Mouse (Mus musculus) midbrain, embryonic 14.5 days (tissue): ENCODE data around the gene 9430015G10Rik. TPM values are rescaled to one million over a fixed set of nuclear protein-coding genes. Genes with fewer than 3 reads are reported as not detected.
"Not testable (repeated sequence)": the region's sequence is repeated elsewhere in the genome, so short reads cannot be mapped to it uniquely, and the experiment has no call there.

Experiments used
- ATAC-seq: fragments of 200-750 bp; cut with Nextera tagmentation; 2 replicates; pipeline ENCODE4 v1.8.0; 2017; ENCODE audit warnings: moderate number of reproducible peaks, moderate library complexity; ENCODE audit not compliant: low FRiP score, low TSS enrichment
- DNase-seq: peaks from one replicate; pipeline ENCODE4 v3.0.0-alpha.2; 2015
- H3K27ac ChIP-seq: fragments of 300-500 bp; sonication (generic); replicated peaks from 2 replicates; pipeline ENCODE4 v1.5.1; 2014; ENCODE audit warnings: mild to moderate bottlenecking, low read depth, low read length, moderate library complexity
- H3K27me3 ChIP-seq: fragments of 300-500 bp; sonication (generic); 2 replicates; pipeline ENCODE4 v1.6.1; 2014; ENCODE audit warnings: low read length, control low read depth, mixed read lengths; ENCODE audit not compliant: control insufficient read depth, insufficient read depth
- H3K36me3 ChIP-seq: fragments of 300-500 bp; sonication (generic); 2 replicates; pipeline ENCODE4 v1.6.1; 2014; ENCODE audit warnings: low read length, control low read depth; ENCODE audit not compliant: control insufficient read depth, insufficient read depth
- H3K4me1 ChIP-seq: fragments of 300-500 bp; sonication (generic); 2 replicates; pipeline ENCODE4 v1.6.1; 2014; ENCODE audit warnings: mild to moderate bottlenecking, antibody characterized with exemption, low read length, control low read depth; ENCODE audit not compliant: control insufficient read depth, insufficient read depth
- H3K4me2 ChIP-seq: fragments of 300-500 bp; sonication (generic); 2 replicates; pipeline ENCODE4 v1.6.1; 2014; ENCODE audit warnings: mild to moderate bottlenecking, low read length, moderate library complexity
- H3K4me3 ChIP-seq: fragments of 300-500 bp; sonication (generic); replicated peaks from 2 replicates; pipeline ENCODE4 v1.5.1; 2014; ENCODE audit warnings: low read depth, low read length
- H3K9ac ChIP-seq: fragments of 300-500 bp; sonication (generic); replicated peaks from 2 replicates; pipeline ENCODE4 v1.6.1; 2014; ENCODE audit warnings: mild to moderate bottlenecking, low read length, moderate library complexity
- H3K9me3 ChIP-seq: fragments of 300-500 bp; sonication (generic); 2 replicates; pipeline ENCODE4 v1.6.1; 2016; ENCODE audit warnings: low read length, control low read depth, mixed read lengths; ENCODE audit not compliant: control insufficient read depth
- WGBS: fragments of 180-500 bp; shearing (Covaris S2); extraction: QIAGEN DNeasy Blood & Tissue Kit; methylation state at CpG from one replicate; pipeline ENCODE4 v1.1.7; 2014; 5-methylcytosine and 5-hydroxymethylcytosine counted together
- polyA plus RNA-seq: library from polyadenylated mRNA; unstranded; fragments of >200 nt; fragmentation: Nextera tagmentation; extraction: Ambion mirVana; gene quantifications from 2 replicates; pipeline ENCODE4 v1.2.1, GENCODE M21; 2014

9430015G10Rik gene
- polyA plus RNA-seq, 1 experiment from 2014 or later: 32.8 TPM

DNA sequence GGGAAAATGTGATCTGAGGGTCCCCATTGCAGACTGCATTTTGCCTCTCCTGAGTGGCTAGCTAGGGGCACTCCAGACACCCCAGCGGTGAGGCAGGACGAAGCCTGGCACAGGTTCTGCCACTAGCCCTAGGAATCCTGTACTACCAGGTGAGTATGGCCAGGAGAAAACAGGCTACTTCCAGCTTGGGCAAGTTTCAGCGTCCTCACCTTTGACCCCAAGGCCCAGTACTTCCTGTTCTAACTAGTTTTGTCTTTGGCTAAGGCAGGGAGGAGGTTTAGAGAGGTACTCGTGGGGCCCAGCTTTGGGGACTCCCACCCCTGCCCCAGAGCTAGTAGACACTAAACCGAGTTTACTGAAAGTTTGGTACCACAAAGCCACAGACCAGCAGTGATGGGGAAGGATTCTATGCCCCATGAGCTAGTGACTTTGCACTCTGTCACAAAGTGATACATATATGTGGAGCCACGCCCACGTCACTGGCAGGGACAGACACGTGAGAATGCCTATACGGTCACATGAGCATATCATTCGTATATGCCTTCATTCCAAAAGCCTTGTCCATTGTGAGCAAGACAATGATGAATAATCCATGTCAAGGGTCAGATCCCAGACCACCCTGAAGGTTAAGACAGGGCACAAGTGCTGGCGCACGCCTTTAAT lies 24.3 kb downstream of the 9430015G10Rik start:
- Histone ChIP-seq H3K9ac (0 out of 2 replicates have a peak overlapping the region, but pooled peaks have one; percentile 20), H3K27me3 (no peaks in the 10 kb centered on the region), H3K4me2 (no peak overlapping the region), H3K36me3 (no peaks in the 10 kb centered on the region), H3K4me1 (no peaks in the 10 kb centered on the region), H3K27ac (no peak overlapping the region), H3K9me3 (no peaks in the 10 kb centered on the region), H3K4me3 (no peak overlapping the region)
- no peak for DNase-seq
- 79% methylated on average over 12 of the region's 12 CpGs for WGBS
- no peak for ATAC-seq

DNA sequence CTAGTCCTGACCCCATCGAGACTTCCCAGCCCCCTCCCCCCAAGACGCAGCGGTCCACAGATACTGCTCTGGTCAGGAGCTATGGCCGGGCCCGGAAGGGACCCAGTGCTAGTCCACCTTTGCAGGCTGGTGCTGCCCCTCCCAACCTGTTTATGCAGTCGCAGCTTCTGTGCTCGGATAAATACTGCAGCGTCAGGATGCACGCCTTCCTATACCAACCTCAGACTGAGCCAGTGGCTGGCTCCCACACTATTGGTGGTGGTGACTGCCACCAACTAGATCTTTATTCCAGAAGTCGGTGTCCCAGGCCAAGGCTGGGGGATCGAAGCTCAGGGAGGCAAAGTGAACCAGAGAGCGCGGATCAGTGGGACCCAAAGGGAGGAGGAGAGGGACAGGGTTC lies 25.3 kb downstream of the 9430015G10Rik start:
- no peaks in the 10 kb centered on the region for H3K27me3 ChIP-seq
- H3K4me2 ChIP-seq: no peak overlapping the region
- no peaks in the 10 kb centered on the region for H3K4me1 ChIP-seq
- H3K4me3 ChIP-seq: no peak overlapping the region
- DNase-seq (no peak), ATAC-seq (no peak)
- no peak overlapping the region for H3K27ac ChIP-seq
- WGBS: 89% methylated on average over 13 of the region's 13 CpGs
- H3K9me3 ChIP-seq: no peaks in the 10 kb centered on the region
- H3K36me3 ChIP-seq: no peaks in the 10 kb centered on the region
- no peak overlapping the region for H3K9ac ChIP-seq

DNA sequence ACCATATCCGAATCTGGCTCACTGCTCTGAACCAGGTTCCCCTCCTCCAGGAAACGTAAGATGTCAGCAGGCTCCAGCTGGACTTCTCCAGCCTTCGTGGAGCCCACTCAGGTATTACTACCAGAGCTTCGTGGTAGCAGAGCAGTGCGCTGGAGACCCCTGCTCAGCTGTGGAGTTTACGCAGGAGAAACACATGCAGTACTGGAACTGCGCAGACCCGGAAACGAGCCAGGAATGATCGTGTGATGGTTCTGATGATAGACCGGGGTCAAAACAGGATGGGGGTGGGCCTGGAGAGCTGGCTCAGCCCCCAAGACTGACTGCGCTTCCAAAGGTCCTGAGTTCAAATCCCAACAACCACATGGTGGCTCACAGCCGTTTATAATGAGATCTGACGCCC lies 26.0 kb downstream of the 9430015G10Rik start:
- Histone ChIP-seq H3K9ac (no peak overlapping the region), H3K9me3 (no peaks in the 10 kb centered on the region), H3K4me2 (no peak overlapping the region), H3K4me3 (no peak overlapping the region), H3K27me3 (no peaks in the 10 kb centered on the region), H3K4me1 (no peaks in the 10 kb centered on the region), H3K36me3 (no peaks in the 10 kb centered on the region), H3K27ac (no peak overlapping the region)
- WGBS: 96% methylated on average over 14 of the region's 14 CpGs
- no peak for ATAC-seq
- no peak for DNase-seq

DNA sequence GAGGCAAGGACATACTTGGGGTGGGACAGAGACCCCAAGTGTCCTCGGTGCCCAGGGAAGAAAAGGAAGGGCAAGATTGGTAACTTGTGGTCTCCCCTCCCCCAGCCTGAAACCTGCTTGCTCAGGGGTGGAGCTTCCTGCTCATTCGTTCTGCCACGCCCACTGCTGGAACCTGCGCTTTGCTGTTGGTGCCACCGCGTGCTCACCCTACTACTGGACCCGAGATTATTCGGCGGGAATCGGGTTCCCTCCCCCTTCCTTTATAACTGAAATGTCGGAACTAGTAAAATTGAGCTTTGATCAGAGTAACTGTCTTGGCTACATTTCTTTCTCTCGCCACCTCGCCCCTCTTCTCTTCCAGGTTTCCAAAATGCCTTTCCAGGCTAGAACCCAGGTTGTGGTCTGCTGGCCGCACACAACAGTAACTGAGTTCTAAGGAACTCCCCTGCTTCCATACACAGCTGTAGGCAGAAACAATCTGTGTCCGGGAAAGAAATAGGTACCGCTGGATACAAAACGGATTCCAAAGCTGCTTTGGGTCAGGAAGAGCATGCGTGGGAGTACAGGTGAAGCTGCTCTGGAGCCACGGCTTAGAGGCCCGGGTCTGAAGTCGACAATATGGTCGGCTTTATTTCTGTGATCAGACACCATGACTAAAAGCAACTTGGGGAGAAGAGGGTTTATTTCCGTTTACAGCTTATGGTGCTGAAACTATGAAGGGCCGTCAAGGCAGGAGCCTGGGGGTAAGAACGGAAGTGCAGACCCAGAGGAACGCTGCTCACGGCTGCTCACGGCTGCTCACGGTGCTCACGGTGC lies 26.7 kb downstream of the 9430015G10Rik start:
- Histone ChIP-seq H3K4me3 (no peak overlapping the region), H3K9ac (no peak overlapping the region), H3K9me3 (no peaks in the 10 kb centered on the region), H3K27me3 (no peaks in the 10 kb centered on the region), H3K4me1 (no peaks in the 10 kb centered on the region), H3K4me2 (no peak overlapping the region), H3K36me3 (no peaks in the 10 kb centered on the region), H3K27ac (no peak overlapping the region)
- DNase-seq (no peak), ATAC-seq (no peak)
- WGBS: 93% methylated on average over 30 of the region's 30 CpGs

DNA sequence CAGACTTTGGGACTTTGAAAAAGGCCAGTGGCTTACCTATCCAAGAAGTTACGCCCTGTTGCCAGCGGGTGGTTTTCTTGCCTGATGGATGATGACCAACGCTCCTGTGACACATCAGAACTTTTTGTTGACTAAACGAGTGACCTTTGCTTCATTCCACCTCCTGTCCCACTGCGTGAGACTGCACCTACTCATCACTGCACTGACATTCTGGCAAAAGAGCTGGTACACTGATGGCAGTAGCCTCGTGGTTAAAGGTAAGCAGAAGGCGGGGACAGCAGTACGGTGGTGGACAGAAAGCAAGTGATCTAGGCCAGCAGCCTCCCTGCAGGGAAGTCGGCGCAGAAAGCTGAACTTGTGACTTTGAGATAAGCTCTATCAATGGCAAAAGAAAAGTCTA lies 41.1 kb downstream of the 9430015G10Rik start:
- ATAC-seq, DNase-seq, H3K27ac ChIP-seq, H3K36me3 ChIP-seq, H3K9me3 ChIP-seq, H3K4me3 ChIP-seq, H3K9ac ChIP-seq, H3K27me3 ChIP-seq, H3K4me1 ChIP-seq, H3K4me2 ChIP-seq: not testable (repeated sequence)
- WGBS: 88% methylated on average over 10 of the region's 10 CpGs

DNA sequence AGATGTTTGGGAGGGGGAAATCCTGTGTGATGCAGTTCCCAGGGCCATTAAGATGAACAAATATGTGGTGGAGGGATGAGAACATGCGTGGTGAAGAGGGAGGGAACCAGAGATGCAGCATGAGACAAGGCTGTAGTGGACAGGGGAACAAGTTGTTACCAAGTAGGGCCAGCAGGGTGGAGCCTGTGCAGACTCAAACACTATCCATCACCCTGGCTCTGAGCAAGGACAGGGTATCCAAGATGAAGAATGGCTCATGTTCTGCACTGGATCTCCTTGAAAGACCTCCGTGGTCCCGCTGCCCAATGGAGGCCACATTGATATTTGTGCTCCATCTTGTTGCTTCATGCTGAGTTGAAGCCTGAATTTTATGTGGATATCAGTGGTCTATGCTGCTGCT lies 45.0 kb downstream of the 9430015G10Rik start:
- H3K9ac ChIP-seq: no peak overlapping the region
- no peaks in the 10 kb centered on the region for H3K36me3 ChIP-seq
- ATAC-seq: no peak
- no peak overlapping the region for H3K4me2 ChIP-seq
- H3K9me3 ChIP-seq: no peaks in the 10 kb centered on the region
- DNase-seq: no peak
- no peaks in the 10 kb centered on the region for H3K4me1 ChIP-seq
- no peak overlapping the region for H3K4me3 ChIP-seq
- H3K27ac ChIP-seq: no peak overlapping the region
- H3K27me3 ChIP-seq: no peaks in the 10 kb centered on the region
- WGBS: 93% methylated on average over 3 of the region's 3 CpGs

DNA sequence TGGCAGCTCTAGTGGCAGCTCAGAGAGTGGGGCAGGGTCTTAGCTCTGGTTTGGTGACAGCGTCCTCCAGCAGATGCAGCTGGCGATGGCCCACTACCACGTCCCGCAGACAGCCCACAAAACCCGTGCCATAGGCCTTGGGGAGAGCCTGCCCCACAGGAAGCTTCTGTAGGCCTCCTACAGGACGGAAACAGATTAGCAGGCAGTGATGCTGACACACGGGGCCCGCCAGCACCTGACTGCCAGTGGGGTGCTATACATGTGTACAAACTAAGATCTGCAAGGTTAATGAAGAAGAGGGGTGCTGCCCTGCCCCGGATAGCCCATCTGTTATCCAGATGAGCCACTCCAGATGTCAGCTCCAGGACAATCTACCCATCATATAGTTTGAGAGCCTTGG lies 56.7 kb downstream of the 9430015G10Rik start:
- Histone ChIP-seq H3K4me3 (no peak overlapping the region), H3K9me3 (no peaks in the 10 kb centered on the region), H3K4me2 (no peak overlapping the region), H3K36me3 (peaks cover 90% of the 10 kb centered on the region), H3K4me1 (no peaks in the 10 kb centered on the region), H3K27me3 (no peaks in the 10 kb centered on the region), H3K27ac (no peak overlapping the region), H3K9ac (no peak overlapping the region)
- no peak for DNase-seq
- WGBS: 91% methylated on average over 9 of the region's 9 CpGs
- ATAC-seq: no peak

DNA sequence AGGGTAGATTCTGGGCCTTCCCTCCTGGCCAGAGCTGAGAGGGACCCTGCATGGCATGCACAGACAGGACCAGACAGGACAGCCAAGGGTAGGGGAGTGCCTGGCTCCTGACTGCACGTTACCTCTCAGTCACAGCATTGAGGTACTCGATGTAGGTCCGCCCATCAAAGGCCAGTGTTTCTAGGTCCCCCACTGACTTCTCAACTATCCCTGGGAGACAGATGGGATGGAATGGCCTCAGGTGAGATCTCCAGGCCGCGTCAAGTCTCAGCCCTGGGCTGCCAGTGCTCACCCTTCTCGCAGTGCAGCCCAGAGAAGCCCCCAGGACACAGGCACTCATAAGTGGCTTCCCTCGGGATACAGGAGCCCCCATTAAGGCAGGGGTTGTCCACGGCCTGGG lies 58.8 kb downstream of the 9430015G10Rik start:
- Histone ChIP-seq H3K36me3 (peaks cover 99% of the 10 kb centered on the region), H3K4me2 (no peak overlapping the region), H3K27ac (no peak overlapping the region), H3K9me3 (no peaks in the 10 kb centered on the region), H3K4me1 (no peaks in the 10 kb centered on the region), H3K9ac (no peak overlapping the region), H3K4me3 (no peak overlapping the region), H3K27me3 (no peaks in the 10 kb centered on the region)
- ATAC-seq (no peak), DNase-seq (no peak)
- 94% methylated on average over 8 of the region's 8 CpGs for WGBS

DNA sequence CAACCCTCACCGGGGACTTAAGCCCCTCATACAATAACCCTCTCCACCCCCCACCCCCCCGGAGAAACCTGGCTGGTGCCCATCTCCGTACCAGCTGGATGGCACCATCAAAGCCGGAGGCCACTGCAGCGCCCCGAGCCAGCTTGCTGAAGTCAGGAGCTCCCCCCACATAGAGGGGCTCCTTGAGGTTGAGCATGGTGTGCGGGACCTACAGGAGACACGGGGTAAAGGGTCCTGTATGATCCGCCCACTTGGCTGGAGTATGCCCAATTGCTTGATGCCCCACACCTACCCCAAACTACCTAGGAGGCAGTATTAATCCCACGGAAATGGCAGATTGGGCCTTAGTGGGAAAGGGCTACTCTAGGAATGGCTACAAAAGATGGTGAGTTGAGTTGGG lies 59.3 kb downstream of the 9430015G10Rik start:
- H3K27me3 ChIP-seq: no peaks in the 10 kb centered on the region
- no peak overlapping the region for H3K4me3 ChIP-seq
- no peak for ATAC-seq
- H3K9me3 ChIP-seq: no peaks in the 10 kb centered on the region
- no peak overlapping the region for H3K27ac ChIP-seq
- no peak overlapping the region for H3K4me2 ChIP-seq
- DNase-seq: no peak
- H3K9ac ChIP-seq: no peak overlapping the region
- 96% methylated on average over 10 of the region's 10 CpGs for WGBS
- H3K4me1 ChIP-seq: no peaks in the 10 kb centered on the region
- H3K36me3 ChIP-seq: peaks cover 99% of the 10 kb centered on the region
